Mouse (Mus musculus) heart, embryonic 16.5 days (tissue): ENCODE measurements around the gene Secisbp2. TPM values are rescaled to one million over a fixed set of nuclear protein-coding genes. Genes with fewer than 3 reads are reported as not detected.

Source experiments
- ATAC-seq: fragments of 200-750 bp; cut with Nextera tagmentation; replicated peaks from 2 replicates; pipeline ENCODE4 v1.8.0; 2017; ENCODE audit warnings: moderate number of reproducible peaks; ENCODE audit not compliant: insufficient read depth, low FRiP score; ENCODE audit errors: extremely low read depth
- H3K27ac ChIP-seq: fragments of 300-500 bp; sonication (generic); 2 replicates; pipeline ENCODE4 v1.5.1; 2014; ENCODE audit warnings: mild to moderate bottlenecking, low read length, control low read depth, moderate library complexity
- H3K27me3 ChIP-seq: fragments of 300-500 bp; sonication (generic); 2 replicates; pipeline ENCODE4 v1.6.1; 2014; ENCODE audit warnings: low read length, mixed read lengths; ENCODE audit not compliant: control insufficient read depth, insufficient read depth
- H3K36me3 ChIP-seq: fragments of 300-500 bp; sonication (generic); 2 replicates; pipeline ENCODE4 v1.6.1; 2014; ENCODE audit not compliant: control insufficient read depth, insufficient read depth
- H3K4me1 ChIP-seq: fragments of 300-500 bp; sonication (generic); 2 replicates; pipeline ENCODE4 v1.6.1; 2014; ENCODE audit warnings: low read length, mixed read lengths; ENCODE audit not compliant: control insufficient read depth, insufficient read depth
- H3K4me2 ChIP-seq: fragments of 300-500 bp; sonication (generic); 2 replicates; pipeline ENCODE4 v1.6.1; 2014; ENCODE audit warnings: low read depth, mild to moderate bottlenecking, control low read depth, low read length
- H3K4me3 ChIP-seq: fragments of 300-500 bp; sonication (generic); 2 replicates; pipeline ENCODE4 v1.5.1; 2014; ENCODE audit warnings: mild to moderate bottlenecking, control low read depth, low read length
- H3K9ac ChIP-seq: fragments of 300-500 bp; sonication (generic); 2 replicates; pipeline ENCODE4 v1.6.1; 2014; ENCODE audit warnings: low read length, control low read depth
- H3K9me3 ChIP-seq: fragments of 300-500 bp; sonication (generic); replicated peaks from 2 replicates; pipeline ENCODE4 v1.6.1; 2016; ENCODE audit warnings: low read length; ENCODE audit not compliant: control insufficient read depth
- WGBS: fragments of 180-500 bp; shearing (Covaris S2); extraction: QIAGEN DNeasy Blood & Tissue Kit; methylation state at CpG from one replicate; pipeline ENCODE4 v1.1.7; 2014; 5-methylcytosine and 5-hydroxymethylcytosine counted together
- polyA plus RNA-seq: library from polyadenylated mRNA; unstranded; fragments of >200 nt; fragmentation: Nextera tagmentation; extraction: Ambion mirVana; gene quantifications from 2 replicates; pipeline ENCODE4 v1.2.1, GENCODE M21; 2015

Gene Secisbp2
- polyA plus RNA-seq, 1 experiment from 2014 or later: 30.2 TPM

DNA sequence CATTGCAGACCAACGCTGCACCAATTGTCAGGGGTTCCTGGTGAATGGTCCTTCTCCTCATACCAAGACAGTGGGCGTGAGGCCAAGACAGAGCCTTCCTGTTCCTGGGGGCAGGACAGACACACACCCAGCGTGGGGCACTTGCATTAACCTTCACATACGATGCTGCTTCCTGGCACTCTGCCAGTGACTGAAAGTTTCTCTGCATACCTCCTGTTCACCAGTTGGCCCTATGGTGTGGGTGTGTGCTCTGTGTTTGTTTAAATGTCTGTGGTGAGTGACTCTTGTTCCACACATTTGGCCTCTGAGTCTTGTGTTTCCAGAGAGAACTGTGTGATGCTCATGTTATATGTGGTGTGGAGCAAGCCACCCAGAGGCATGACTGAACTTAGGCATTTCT lies 25.1 kb downstream of the Secisbp2 start:
- Histone ChIP-seq H3K9me3 (no peaks in the 10 kb centered on the region), H3K4me3 (no peak overlapping the region), H3K4me2 (no peak overlapping the region), H3K4me1 (peaks cover 3% of the 10 kb centered on the region; the same call in 1 of the 2 replicates), H3K27ac (no peak overlapping the region), H3K27me3 (no peaks in the 10 kb centered on the region), H3K9ac (no peak overlapping the region), H3K36me3 (peaks cover 67% of the 10 kb centered on the region)
- no peak for ATAC-seq
- WGBS: 51% methylated on average over 4 of the region's 4 CpGs

GRCm38 (mm10) chr13:51677041-51677440 lies 25.5 kb downstream of the Secisbp2 start:
- no peak for ATAC-seq
- peaks cover 68% of the 10 kb centered on the region for H3K36me3 ChIP-seq
- H3K27ac ChIP-seq: no peak overlapping the region
- no peaks in the 10 kb centered on the region for H3K9me3 ChIP-seq
- no peaks in the 10 kb centered on the region for H3K27me3 ChIP-seq
- no peak overlapping the region for H3K4me3 ChIP-seq
- 88% methylated on average over 12 of the region's 12 CpGs for WGBS
- no peak overlapping the region for H3K4me2 ChIP-seq
- H3K4me1 ChIP-seq: peaks cover 3% of the 10 kb centered on the region; the same call in 1 of the 2 replicates
- H3K9ac ChIP-seq: no peak overlapping the region

DNA sequence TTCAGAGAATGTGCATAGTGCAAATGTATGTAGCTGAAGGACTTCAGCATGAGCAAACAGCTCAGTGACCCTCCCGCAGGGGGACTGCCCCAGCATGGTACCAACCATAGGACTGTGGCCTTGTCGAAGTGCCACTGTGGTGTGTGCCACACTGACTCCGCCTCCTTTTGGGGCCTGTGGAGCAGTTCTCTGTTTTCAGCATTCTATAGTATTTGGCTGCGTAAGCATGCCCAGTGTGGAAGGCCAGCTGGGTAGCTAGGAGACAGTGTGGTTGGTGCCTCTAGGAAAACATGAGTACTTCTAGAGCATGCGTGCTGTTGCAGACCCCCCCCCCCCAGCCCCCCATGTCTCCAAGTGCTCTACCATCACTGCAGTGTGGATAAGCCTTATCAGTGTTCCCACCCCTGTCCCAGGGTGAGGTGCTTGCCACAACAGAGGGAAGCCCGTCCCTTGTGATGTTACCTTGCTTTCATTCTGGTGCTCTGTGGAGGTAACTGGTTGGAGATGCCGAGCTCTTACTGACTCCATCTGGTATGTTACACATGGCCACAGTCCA lies 26.2 kb downstream of the Secisbp2 start:
- ATAC-seq: no peak
- WGBS: 88% methylated on average over 7 of the region's 7 CpGs
- no peak overlapping the region for H3K4me3 ChIP-seq

GRCm38 (mm10) chr13:51678687-51679086 lies 27.2 kb downstream of the Secisbp2 start:
- 93% methylated on average over 6 of the region's 6 CpGs for WGBS
- ATAC-seq: no peak

More for the DNA sequence above, 26.2 kb downstream of the Secisbp2 start:
- no peak overlapping the region for H3K4me2 ChIP-seq
- peaks cover 74% of the 10 kb centered on the region for H3K36me3 ChIP-seq
- H3K27ac ChIP-seq: no peak overlapping the region
- no peak overlapping the region for H3K9ac ChIP-seq
- H3K4me1 ChIP-seq: peaks cover 3% of the 10 kb centered on the region; the same call in 1 of the 2 replicates
- H3K9me3 ChIP-seq: no peaks in the 10 kb centered on the region
- no peaks in the 10 kb centered on the region for H3K27me3 ChIP-seq

DNA sequence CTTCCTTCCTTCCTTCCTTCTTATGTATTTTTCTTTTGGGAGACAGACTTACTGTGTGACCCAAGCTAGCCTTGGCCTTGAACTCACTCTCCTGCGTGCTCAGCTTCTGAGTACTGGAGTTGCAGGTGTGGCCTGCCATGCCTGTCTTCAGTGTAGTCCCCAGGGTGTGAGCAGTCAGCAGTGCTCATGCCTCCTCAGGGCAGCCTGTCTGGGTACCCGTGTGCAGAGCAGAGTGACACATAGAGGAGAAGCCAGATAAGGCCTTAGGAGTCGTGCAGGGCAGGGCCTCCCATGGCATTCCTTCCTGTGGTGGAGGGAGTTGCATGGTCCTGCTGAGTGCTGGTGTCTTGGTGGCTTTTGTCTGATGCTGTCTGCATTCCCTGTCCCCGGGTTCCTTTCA lies 27.8 kb downstream of the Secisbp2 start:
- WGBS: 38% methylated on average over 4 of the region's 4 CpGs

More at GRCm38 (mm10) chr13:51678687-51679086, 27.2 kb downstream of the Secisbp2 start:
- Histone ChIP-seq H3K9ac (no peak overlapping the region), H3K9me3 (no peaks in the 10 kb centered on the region), H3K36me3 (peaks cover 76% of the 10 kb centered on the region), H3K4me2 (no peak overlapping the region), H3K27me3 (no peaks in the 10 kb centered on the region), H3K4me3 (no peak overlapping the region), H3K4me1 (peaks cover 3% of the 10 kb centered on the region; the same call in 1 of the 2 replicates), H3K27ac (no peak overlapping the region)

GRCm38 (mm10) chr13:51681076-51681475 lies 29.6 kb downstream of the Secisbp2 start:
- ATAC-seq: no peak
- H3K4me1 ChIP-seq: peaks cover 3% of the 10 kb centered on the region; the same call in 1 of the 2 replicates
- peaks cover 73% of the 10 kb centered on the region for H3K36me3 ChIP-seq
- no peak overlapping the region for H3K27ac ChIP-seq
- H3K9me3 ChIP-seq: no peaks in the 10 kb centered on the region
- H3K4me3 ChIP-seq: no peak overlapping the region
- no peak overlapping the region for H3K9ac ChIP-seq
- H3K4me2 ChIP-seq: no peak overlapping the region
- 69% methylated on average over 5 of the region's 5 CpGs for WGBS
- no peaks in the 10 kb centered on the region for H3K27me3 ChIP-seq

More for the DNA sequence above, 27.8 kb downstream of the Secisbp2 start:
- H3K4me3 ChIP-seq: no peak overlapping the region
- peaks cover 3% of the 10 kb centered on the region; the same call in 1 of the 2 replicates for H3K4me1 ChIP-seq
- peak; percentile 50 for ATAC-seq
- H3K9ac ChIP-seq: no peak overlapping the region
- H3K36me3 ChIP-seq: peaks cover 73% of the 10 kb centered on the region
- H3K9me3 ChIP-seq: no peaks in the 10 kb centered on the region
- no peak overlapping the region for H3K27ac ChIP-seq
- no peaks in the 10 kb centered on the region for H3K27me3 ChIP-seq
- H3K4me2 ChIP-seq: no peak overlapping the region

- Histone ChIP-seq H3K4me2 (no peak overlapping the region), H3K9ac (no peak overlapping the region), H3K4me1 (peaks cover 3% of the 10 kb centered on the region; the same call in 1 of the 2 replicates), H3K27ac (no peak overlapping the region), H3K4me3 (no peak overlapping the region), H3K36me3 (peaks cover 73% of the 10 kb centered on the region), H3K27me3 (no peaks in the 10 kb centered on the region), H3K9me3 (no peaks in the 10 kb centered on the region)
- ATAC-seq: no peak
- 92% methylated on average over 8 of the region's 8 CpGs for WGBS
Observed at GRCm38 (mm10) chr13:51681634-51682033, 30.1 kb downstream of the Secisbp2 start.

DNA sequence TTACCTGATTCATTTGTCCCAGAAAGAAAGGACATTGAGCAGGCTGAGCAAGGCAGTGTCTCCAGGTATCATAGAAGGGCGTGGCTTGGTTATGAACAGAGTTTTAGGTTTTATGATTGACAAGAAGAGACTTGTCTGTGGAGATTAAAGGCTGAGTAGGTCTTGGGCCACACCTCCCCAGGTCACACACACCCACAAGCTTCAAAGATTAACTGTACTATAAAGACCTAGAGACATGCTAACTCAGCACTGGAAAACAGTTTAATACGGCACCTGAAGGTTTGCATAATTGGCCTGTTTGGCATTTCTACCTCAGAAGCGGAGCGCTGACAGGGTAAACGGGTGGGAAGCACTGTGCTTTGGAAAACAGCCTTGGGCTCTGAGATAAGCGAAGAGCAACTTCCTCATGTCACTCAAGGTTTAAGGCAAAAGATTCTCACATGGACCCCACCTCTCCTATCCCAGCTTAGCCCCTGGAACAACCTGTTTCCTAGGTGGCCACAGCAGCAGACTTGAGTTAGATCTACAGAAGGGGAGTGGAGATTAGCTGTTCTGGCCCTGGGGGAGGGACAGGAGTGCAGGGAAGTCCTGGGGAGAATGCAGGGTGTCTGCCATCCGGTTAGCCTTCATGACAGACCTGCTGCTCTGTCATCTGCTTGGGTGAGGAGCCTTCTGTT lies 33.9 kb downstream of the Secisbp2 start:
- Histone ChIP-seq H3K4me2 (no peak overlapping the region), H3K9ac (no peak overlapping the region), H3K36me3 (peaks cover 58% of the 10 kb centered on the region), H3K9me3 (no peaks in the 10 kb centered on the region), H3K4me1 (peaks cover 6% of the 10 kb centered on the region; the same call in 1 of the 2 replicates), H3K27me3 (no peaks in the 10 kb centered on the region), H3K4me3 (no peak overlapping the region), H3K27ac (no peak overlapping the region)
- no peak for ATAC-seq
- 75% methylated on average over 7 of the region's 7 CpGs for WGBS

- peaks cover 45% of the 10 kb centered on the region for H3K36me3 ChIP-seq
- WGBS: 90% methylated on average over 5 of the region's 5 CpGs
- no peak overlapping the region for H3K4me3 ChIP-seq
- H3K4me1 ChIP-seq: peaks cover 6% of the 10 kb centered on the region; the same call in 1 of the 2 replicates
- H3K27me3 ChIP-seq: no peaks in the 10 kb centered on the region
- H3K9ac ChIP-seq: no peak overlapping the region
- H3K4me2 ChIP-seq: no peak overlapping the region
- no peaks in the 10 kb centered on the region for H3K9me3 ChIP-seq
- H3K27ac ChIP-seq: no peak overlapping the region
- no peak for ATAC-seq
Observed at GRCm38 (mm10) chr13:51686966-51687365, 35.5 kb downstream of the Secisbp2 start.
